Mouse (Mus musculus): Measurements from ENCODE around the gene Dusp3. TPM values are rescaled to one million over a fixed set of nuclear protein-coding genes. Genes with fewer than 3 reads are reported as not detected.

The Dusp3 gene
- total RNA-seq, 4 experiments from 2014 or later = 194 to 239 (median 216) TPM

DNA sequence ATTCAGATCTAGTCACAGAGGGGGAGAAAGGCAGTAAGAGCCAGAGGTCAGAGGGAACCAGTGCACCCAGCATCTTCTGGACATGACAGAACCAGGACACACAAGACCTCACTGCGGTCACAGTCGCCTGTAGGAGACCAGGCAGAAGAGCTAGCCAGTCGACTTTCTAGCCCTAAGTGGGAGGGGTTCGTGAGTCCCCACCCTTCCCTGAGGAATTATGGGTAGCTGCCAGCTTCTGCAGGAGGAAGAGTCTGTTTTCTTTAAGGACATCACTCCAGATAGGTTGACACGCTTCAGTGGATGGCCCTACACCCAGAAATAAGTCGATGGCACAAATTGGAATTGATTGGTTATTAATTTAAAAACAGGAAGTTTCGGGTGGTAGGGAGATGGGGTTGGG lies 50.4 kb downstream of the Dusp3 start:
- DNase-seq (ENCODE audit: low spot score in 2 of 2) = no peak

DNA sequence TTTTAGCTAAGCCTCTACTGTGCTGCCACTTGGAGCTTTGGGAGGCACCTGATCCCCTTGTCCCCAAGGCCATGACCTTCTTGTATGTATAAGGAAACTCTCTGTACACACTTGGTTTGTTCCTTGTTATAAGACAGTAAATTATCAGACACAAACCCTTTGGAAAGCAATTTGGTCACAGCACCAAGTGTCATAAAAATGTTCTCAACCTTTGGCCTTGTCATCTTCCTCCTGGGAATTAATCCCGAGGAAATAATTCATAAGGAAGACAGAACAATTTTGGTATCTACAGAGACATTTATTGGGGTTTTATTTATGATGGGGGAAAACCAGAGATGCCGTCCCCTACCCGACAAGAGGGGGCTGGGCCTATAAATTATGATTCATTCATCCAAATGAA lies 51.1 kb downstream of the Dusp3 start:
- no peak for DNase-seq (ENCODE audit: low spot score in 2 of 2)

DNA sequence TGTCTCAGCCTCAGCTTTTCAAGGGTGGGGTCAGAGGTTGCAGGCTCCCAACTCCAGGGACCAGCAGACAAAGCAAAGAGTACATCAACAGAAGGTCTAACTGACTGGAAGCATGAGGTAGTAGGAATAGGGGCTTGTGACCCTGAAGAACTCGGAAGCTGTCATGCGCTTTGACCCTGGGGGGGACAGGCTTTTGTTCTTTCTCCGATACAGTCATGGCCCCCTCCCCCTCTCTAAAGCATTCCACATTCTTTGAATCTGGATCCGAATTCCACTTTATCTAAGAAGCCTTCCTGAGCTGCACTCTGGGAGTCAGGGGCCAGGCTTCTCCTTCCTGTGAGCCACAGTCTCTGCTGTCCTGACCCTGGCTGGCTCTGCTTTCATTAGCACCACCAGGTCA lies 54.8 kb downstream of the Dusp3 start:
- no peak for DNase-seq (ENCODE audit: low spot score in 2 of 2)

DNA sequence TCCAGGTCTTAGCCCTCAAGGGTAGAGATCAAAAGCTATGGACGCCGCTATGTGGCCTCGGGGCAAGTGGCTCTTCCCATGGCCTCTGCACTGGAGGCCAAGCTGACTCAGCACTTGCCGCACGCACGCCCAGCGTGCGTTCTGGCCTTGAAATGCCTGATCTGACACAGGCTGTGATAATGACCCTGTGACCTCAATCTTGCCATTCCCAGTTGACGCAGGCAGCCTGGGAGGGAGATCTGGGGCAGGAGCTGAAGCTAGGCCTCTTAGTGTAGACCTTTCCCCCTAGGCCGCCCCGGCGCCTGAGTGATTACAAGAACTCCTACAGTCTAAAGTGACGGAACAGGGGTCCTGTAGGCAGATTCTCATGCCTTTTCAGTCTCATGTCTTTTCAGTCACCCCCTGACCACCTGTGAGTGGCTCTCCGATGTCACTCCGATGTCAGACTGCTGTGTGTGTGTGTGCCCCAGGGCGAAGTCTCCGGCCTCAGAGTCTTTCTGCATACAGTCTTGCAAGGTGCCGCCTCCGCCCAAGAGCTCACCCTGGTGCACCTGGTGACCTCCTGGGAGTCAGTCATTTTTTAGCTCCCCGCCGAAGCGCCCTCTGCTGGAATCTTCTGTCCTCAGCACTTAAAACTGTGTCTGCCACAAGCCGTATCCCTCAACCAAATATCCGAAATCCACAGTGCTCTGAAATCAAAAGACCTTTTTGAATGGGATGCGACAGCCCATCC lies 58.6 kb downstream of the Dusp3 start:
- no peak for DNase-seq (ENCODE audit: low spot score in 2 of 2)

DNA sequence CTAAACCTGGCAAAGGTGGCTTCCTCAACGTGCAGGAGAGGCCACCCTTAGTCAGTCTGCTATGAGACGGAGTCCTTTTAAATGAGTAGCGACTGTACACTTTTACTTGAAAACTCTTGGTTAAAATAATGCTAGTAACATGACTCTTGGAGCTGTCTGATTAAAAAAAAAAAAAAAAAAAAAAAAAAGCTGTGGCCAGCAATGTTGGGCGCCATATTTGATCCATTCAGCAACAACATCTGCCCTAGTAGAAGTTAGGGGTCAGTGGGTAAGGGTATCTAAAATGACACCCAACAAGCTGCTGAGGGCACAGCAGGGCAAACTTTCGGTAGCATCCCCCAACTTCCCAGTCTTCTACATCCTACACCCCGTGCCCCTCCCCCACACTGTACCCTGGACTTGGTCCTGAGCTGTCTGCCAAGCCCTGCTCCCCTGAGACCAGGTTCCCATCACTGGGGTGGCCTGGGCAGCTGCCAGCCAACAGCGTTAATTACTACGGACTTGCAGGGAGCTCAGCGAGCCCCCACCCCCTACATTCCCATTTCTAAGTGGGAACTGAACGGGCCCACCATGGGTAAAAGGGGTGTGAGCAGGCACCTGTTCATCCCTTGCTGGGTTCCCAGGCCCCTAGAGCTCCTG lies 59.7 kb downstream of the Dusp3 start:
- DNase-seq (ENCODE audit: low spot score in 2 of 2) = no peak

DNA sequence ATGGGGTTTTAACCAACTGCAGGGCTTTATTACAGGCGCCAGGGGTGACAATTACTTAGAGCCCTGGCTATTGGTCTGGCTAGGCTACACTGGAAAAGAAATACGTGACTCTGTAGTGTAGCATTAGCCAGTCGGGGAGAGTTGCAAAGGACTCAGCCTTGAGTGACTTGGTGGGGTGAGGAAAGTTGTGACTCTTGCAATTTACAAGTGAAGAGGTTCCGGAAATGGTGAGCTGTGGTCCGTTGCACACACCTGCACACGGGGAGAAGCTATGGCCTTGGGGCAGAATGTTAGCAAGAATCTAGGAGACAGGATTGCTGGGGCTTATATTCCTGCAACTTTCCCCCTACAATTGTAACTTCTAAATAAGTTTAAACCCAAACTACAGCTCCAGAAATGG lies 61.2 kb downstream of the Dusp3 start:
- no peak for DNase-seq (ENCODE audit: low spot score in 2 of 2)

DNA sequence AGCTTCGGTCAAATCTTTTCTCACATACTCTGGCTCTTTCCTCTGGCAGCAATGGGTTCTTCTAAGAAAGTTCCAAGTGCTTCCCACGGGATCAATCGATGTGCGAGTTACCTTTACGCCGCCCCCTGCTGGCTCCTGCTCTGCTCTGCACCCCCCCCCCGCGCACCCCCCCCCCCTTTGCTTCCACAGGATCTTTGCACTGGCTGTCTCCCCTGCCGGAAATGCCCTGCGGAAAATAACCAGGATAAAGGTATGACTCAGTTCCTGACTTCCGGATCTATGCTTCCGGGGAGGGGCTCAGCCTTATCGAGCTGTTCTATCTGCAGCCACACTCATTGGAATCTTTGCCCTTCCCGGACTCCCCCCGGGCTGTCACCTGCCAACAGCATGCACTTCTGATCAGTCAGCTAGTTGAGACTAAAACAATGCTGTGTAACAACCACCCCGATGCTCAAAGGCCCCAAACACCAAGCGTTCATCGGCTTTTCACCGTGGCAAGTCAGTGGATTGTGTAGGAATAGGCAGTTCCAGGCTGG lies 62.3 kb downstream of the Dusp3 start:
- no peak for DNase-seq (ENCODE audit: low spot score in 2 of 2)

DNA sequence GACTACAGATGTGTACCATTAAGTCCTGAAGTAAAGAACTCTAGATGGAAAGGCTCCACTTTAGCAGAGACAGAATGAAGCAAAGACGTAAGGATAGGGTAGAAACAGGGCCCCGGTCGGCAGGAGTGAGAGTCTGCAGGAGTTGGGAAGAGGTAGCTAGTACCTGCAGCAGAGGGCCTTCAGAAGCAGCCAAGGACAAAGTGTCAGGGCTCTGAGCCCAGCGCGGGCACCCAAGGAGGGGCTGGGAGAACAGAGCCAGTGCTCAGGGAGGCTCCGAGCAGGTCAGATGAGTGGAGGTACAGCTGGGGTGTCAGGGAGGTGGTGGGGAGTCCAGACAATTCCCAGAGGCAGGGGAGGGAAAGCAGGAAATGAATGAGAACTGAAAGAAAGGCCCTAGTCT lies 62.8 kb downstream of the Dusp3 start:
- no peak for DNase-seq (ENCODE audit: low spot score in 2 of 2)

DNA sequence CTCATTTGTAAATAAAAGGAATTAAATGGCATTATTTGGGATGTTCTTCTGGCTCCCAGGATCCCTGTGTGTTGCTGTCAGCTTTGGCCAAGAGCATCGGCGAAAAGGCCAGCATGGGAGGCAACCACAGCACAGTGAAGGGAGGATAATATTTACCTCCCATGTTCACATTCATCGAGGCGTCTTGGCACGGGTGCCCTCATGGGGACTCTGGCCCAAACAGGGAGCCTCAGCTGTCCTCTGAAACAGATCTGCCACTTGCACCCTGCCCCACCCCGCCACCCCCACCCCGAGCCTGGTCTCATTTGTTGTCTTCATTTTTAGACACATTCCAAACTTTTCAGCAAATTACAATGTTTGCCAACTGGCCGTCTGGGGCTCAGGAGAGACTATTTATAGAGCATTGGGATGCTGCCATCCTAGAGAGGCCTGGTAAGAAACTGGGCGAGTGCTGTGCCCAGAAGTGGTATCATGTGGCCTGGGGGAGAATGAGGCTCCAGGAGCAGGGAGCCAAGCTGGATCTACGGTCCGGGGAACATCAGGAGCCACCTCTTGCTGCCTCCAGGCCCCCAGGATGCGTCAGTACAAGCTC lies 65.4 kb downstream of the Dusp3 start:
- DNase-seq (ENCODE audit: low spot score in 2 of 2) = no peak

Other genes starting within 250 kb of the Dusp3 start
- gene Etv4, start 201.6 kb downstream of the Dusp3 start, total RNA-seq (2022) = 10 to 100 TPM; 10.2 to 13.5 (median 11.1) TPM
- gene Meox1, start 92.6 kb downstream of the Dusp3 start, total RNA-seq (2022) = under 1 TPM; 0.26 to 0.74 (median 0.54) TPM
- under 1 TPM in 1 of 4 experiments, not detected in 3; 0.19 TPM for gene Sost, start 20.0 kb downstream of the Dusp3 start, total RNA-seq (2022)
- gene Cfap97d1, start 2.7 kb downstream of the Dusp3 start, total RNA-seq (2022) = not detected
- 10 to 100 TPM; 73.8 to 85.2 (median 77.1) TPM for gene Mpp3, start 41.4 kb upstream of the Dusp3 start, total RNA-seq (2022)
- gene Cd300lg, start 54.5 kb upstream of the Dusp3 start, total RNA-seq (2022) = under 1 TPM in 3 of 4 experiments, not detected in 1; 0.15 to 0.18 (median 0.17) TPM
- gene Mpp2, start 101.5 kb upstream of the Dusp3 start, total RNA-seq (2022) = 100 to 1,000 TPM; 126 to 142 (median 135) TPM
- gene Ppy, start 114.3 kb upstream of the Dusp3 start, total RNA-seq (2022) = not detected
- gene Pyy, start 120.8 kb upstream of the Dusp3 start, total RNA-seq (2022) = not detected
- under 1 TPM in 1 of 4 experiments, not detected in 3; 0.18 TPM for gene Nags, start 158.5 kb upstream of the Dusp3 start, total RNA-seq (2022)
- 10 to 100 TPM; 19.4 to 27.6 (median 20.2) TPM for gene Tmem101, start 169.4 kb upstream of the Dusp3 start, total RNA-seq (2022)
- 10 to 100 TPM; 52.8 to 55.3 (median 53.9) TPM for gene Lsm12, start 198.3 kb upstream of the Dusp3 start, total RNA-seq (2022)
- 10 to 100 TPM; 65.4 to 78.4 (median 75.2) TPM for gene G6pc3, start 202.6 kb upstream of the Dusp3 start, total RNA-seq (2022)
- 100 to 1,000 TPM; 245 to 275 (median 254) TPM for gene Hdac5, start 243.2 kb upstream of the Dusp3 start, total RNA-seq (2022)

All from left cerebral cortex, adult 8-10 months (tissue).